Mouse (Mus musculus) neural tube, embryonic 13.5 days (tissue): Measurements from ENCODE around the gene Mrps18b. TPM values are rescaled to one million over a fixed set of nuclear protein-coding genes. Genes with fewer than 3 reads are reported as not detected.
A peak's percentile ranks its signal among the peaks of the same experiment; 100 is the strongest.
"Not testable (repeated sequence)": the region's sequence is repeated elsewhere in the genome, so short reads cannot be mapped to it uniquely, and the experiment has no call there.

Experiments
- ATAC-seq: fragments of 200-750 bp; cut with Nextera tagmentation; 2 replicates; pipeline ENCODE4 v1.8.0; 2017; ENCODE audit warnings: low read depth, mild to moderate bottlenecking, moderate TSS enrichment, moderate library complexity
- H3K27ac ChIP-seq: fragments of 300-500 bp; sonication (generic); replicated peaks from 2 replicates; pipeline ENCODE4 v1.5.1; 2015; ENCODE audit warnings: moderate library complexity, mild to moderate bottlenecking, inconsistent platforms
- H3K27me3 ChIP-seq: fragments of 300-500 bp; sonication (generic); 2 replicates; pipeline ENCODE4 v1.6.1; 2015; ENCODE audit warnings: mild to moderate bottlenecking, inconsistent platforms
- H3K36me3 ChIP-seq: fragments of 300-500 bp; sonication (generic); 2 replicates; pipeline ENCODE4 v1.6.1; 2015; ENCODE audit warnings: mild to moderate bottlenecking, inconsistent platforms
- H3K4me1 ChIP-seq: fragments of 300-500 bp; sonication (generic); replicated peaks from 2 replicates; pipeline ENCODE4 v1.6.1; 2015; ENCODE audit warnings: inconsistent platforms
- H3K4me2 ChIP-seq: fragments of 300-500 bp; sonication (generic); 2 replicates; pipeline ENCODE4 v1.6.1; 2015; ENCODE audit warnings: inconsistent platforms, mild to moderate bottlenecking, moderate library complexity
- H3K4me3 ChIP-seq: fragments of 300-500 bp; sonication (generic); 2 replicates; pipeline ENCODE4 v1.5.1; 2015; ENCODE audit warnings: mild to moderate bottlenecking, inconsistent platforms
- H3K9ac ChIP-seq: fragments of 300-500 bp; sonication (generic); 2 replicates; pipeline ENCODE4 v1.6.1; 2015; ENCODE audit warnings: moderate library complexity, mild to moderate bottlenecking, inconsistent platforms
- H3K9me3 ChIP-seq: fragments of 300-500 bp; sonication (generic); 2 replicates; pipeline ENCODE4 v1.6.1; 2016; ENCODE audit warnings: inconsistent platforms
- WGBS: fragments of 180-500 bp; shearing (Covaris S2); methylation state at CpG from one replicate; pipeline ENCODE4 v1.1.7; 2015; 5-methylcytosine and 5-hydroxymethylcytosine counted together
- polyA plus RNA-seq: library from polyadenylated mRNA; unstranded; fragments of >200 nt; fragmentation: Nextera tagmentation; extraction: Ambion mirVana; gene quantifications from 2 replicates; pipeline ENCODE4 v1.2.1, GENCODE M21; 2015

Mrps18b gene
- polyA plus RNA-seq: 56.1 and 62.7 TPM in 2 replicates

- peak within 1 kb of the TSS; percentile 99 for H3K27ac ChIP-seq
- peak; percentile 94 for ATAC-seq
- peaks cover 22% of the 10 kb centered on the region for H3K36me3 ChIP-seq
- peaks cover 34% of the 10 kb centered on the region for H3K4me1 ChIP-seq
- H3K4me2 ChIP-seq: peak within 1 kb of the TSS; percentile 78
- peak within 1 kb of the TSS; percentile 75 for H3K4me3 ChIP-seq
- H3K9me3 ChIP-seq: no peaks in the 10 kb centered on the region
- no peaks in the 10 kb centered on the region for H3K27me3 ChIP-seq
- H3K9ac ChIP-seq: peak within 1 kb of the TSS; percentile 100
- WGBS: under 1% methylated on average over 81 of the region's 83 CpGs
These were observed at the start of gene Mrps18b, which contains the start of gene Ppp1r10 for GRCm38 (mm10) chr17:35916297-35917142. Mrps18b (minus strand) TSS chr17:35916389. Ppp1r10 (plus strand) TSS chr17:35916434.

GRCm38 (mm10) chr17:35963279-35963678 lies 47.1 kb upstream of the Mrps18b start:
- Histone ChIP-seq H3K9me3 (no peaks in the 10 kb centered on the region), H3K4me2 (no peak overlapping the region), H3K27ac (no peak overlapping the region), H3K4me3 (no peak overlapping the region), H3K36me3 (peaks cover 84% of the 10 kb centered on the region), H3K4me1 (peaks cover 14% of the 10 kb centered on the region), H3K9ac (no peak overlapping the region), H3K27me3 (no peaks in the 10 kb centered on the region)
- no peak for ATAC-seq
- 89% methylated on average over 10 of the region's 10 CpGs for WGBS

- Histone ChIP-seq H3K4me1 (no peaks in the 10 kb centered on the region), H3K27ac (no peak overlapping the region), H3K9me3 (no peaks in the 10 kb centered on the region), H3K27me3 (no peaks in the 10 kb centered on the region), H3K36me3 (peaks cover 90% of the 10 kb centered on the region), H3K9ac (no peak overlapping the region), H3K4me2 (no peak overlapping the region), H3K4me3 (no peak overlapping the region)
- 94% methylated on average over 15 of the region's 15 CpGs for WGBS
- ATAC-seq: no peak
These were observed 42.5 kb upstream of the Mrps18b start for GRCm38 (mm10) chr17:35958533-35959223.

GRCm38 (mm10) chr17:35954665-35955064 lies 38.5 kb upstream of the Mrps18b start:
- WGBS: 80% methylated on average over 8 of the region's 8 CpGs
- H3K27me3 ChIP-seq: no peaks in the 10 kb centered on the region
- no peak overlapping the region for H3K27ac ChIP-seq
- H3K9ac ChIP-seq: no peak overlapping the region
- no peaks in the 10 kb centered on the region for H3K9me3 ChIP-seq
- H3K36me3 ChIP-seq: peaks cover 50% of the 10 kb centered on the region
- no peaks in the 10 kb centered on the region for H3K4me1 ChIP-seq
- H3K4me3 ChIP-seq: no peak overlapping the region
- H3K4me2 ChIP-seq: no peak overlapping the region
- ATAC-seq: no peak

- H3K4me2 ChIP-seq, H3K4me1 ChIP-seq, H3K27ac ChIP-seq, H3K9me3 ChIP-seq, H3K9ac ChIP-seq, H3K4me3 ChIP-seq, H3K27me3 ChIP-seq: not testable (repeated sequence)
- 76% methylated on average over 3 of the region's 3 CpGs for WGBS
- ATAC-seq: 0 out of 2 replicates have a peak, but pooled peaks have one; percentile 15
- peaks cover 29% of the 10 kb centered on the region for H3K36me3 ChIP-seq
These were observed 36.4 kb upstream of the Mrps18b start for GRCm38 (mm10) chr17:35952559-35952958.

- peaks cover 13% of the 10 kb centered on the region for H3K36me3 ChIP-seq
- not testable (repeated sequence) for H3K4me3 ChIP-seq, H3K27me3 ChIP-seq, H3K9me3 ChIP-seq, H3K4me1 ChIP-seq, H3K27ac ChIP-seq, H3K9ac ChIP-seq, ATAC-seq, H3K4me2 ChIP-seq
These were observed 34.8 kb upstream of the Mrps18b start for GRCm38 (mm10) chr17:35950946-35951345.

GRCm38 (mm10) chr17:35939941-35940340 lies 23.8 kb upstream of the Mrps18b start:
- H3K27me3 ChIP-seq: no peaks in the 10 kb centered on the region
- WGBS: 64% methylated on average over 1 of the region's 1 CpGs
- ATAC-seq: no peak
- no peaks in the 10 kb centered on the region for H3K36me3 ChIP-seq
- H3K27ac ChIP-seq: no peak overlapping the region
- no peak overlapping the region for H3K9ac ChIP-seq
- H3K4me3 ChIP-seq: no peak overlapping the region
- H3K9me3 ChIP-seq: no peaks in the 10 kb centered on the region
- H3K4me1 ChIP-seq: no peaks in the 10 kb centered on the region
- no peak overlapping the region for H3K4me2 ChIP-seq

- Histone ChIP-seq H3K9ac (no peak overlapping the region), H3K27ac (no peak overlapping the region), H3K9me3 (no peaks in the 10 kb centered on the region), H3K4me3 (no peak overlapping the region), H3K4me1 (no peaks in the 10 kb centered on the region), H3K27me3 (no peaks in the 10 kb centered on the region), H3K4me2 (no peak overlapping the region), H3K36me3 (no peaks in the 10 kb centered on the region)
- ATAC-seq: no peak
- WGBS: 46% methylated on average over 2 of the region's 2 CpGs
These were observed 22.9 kb upstream of the Mrps18b start for GRCm38 (mm10) chr17:35939108-35939507.

- 48% methylated on average over 2 of the region's 2 CpGs for WGBS
- no peaks in the 10 kb centered on the region for H3K27me3 ChIP-seq
- no peaks in the 10 kb centered on the region for H3K4me1 ChIP-seq
- no peak overlapping the region for H3K4me3 ChIP-seq
- no peaks in the 10 kb centered on the region for H3K9me3 ChIP-seq
- no peak overlapping the region for H3K27ac ChIP-seq
- no peaks in the 10 kb centered on the region for H3K36me3 ChIP-seq
- peak; percentile 67; the same call in 1 of the 2 replicates for ATAC-seq
- H3K9ac ChIP-seq: no peak overlapping the region
- no peak overlapping the region for H3K4me2 ChIP-seq
These were observed 21.6 kb upstream of the Mrps18b start for GRCm38 (mm10) chr17:35937700-35938348.

- not testable (repeated sequence) for H3K4me2 ChIP-seq, ATAC-seq, H3K36me3 ChIP-seq, H3K4me3 ChIP-seq, H3K4me1 ChIP-seq, H3K27me3 ChIP-seq, H3K27ac ChIP-seq, H3K9me3 ChIP-seq, H3K9ac ChIP-seq
- 90% methylated on average over 14 of the region's 14 CpGs for WGBS
These were observed 19.6 kb upstream of the Mrps18b start for GRCm38 (mm10) chr17:35935763-35936162.

- Histone ChIP-seq H3K9ac (no peak overlapping the region), H3K27ac (no peak overlapping the region), H3K4me1 (no peaks in the 10 kb centered on the region), H3K36me3 (peaks cover 41% of the 10 kb centered on the region), H3K4me2 (no peak overlapping the region), H3K4me3 (no peak overlapping the region), H3K27me3 (no peaks in the 10 kb centered on the region), H3K9me3 (no peaks in the 10 kb centered on the region)
- 88% methylated on average over 4 of the region's 4 CpGs for WGBS
- ATAC-seq: no peak
These were observed 16.4 kb upstream of the Mrps18b start for GRCm38 (mm10) chr17:35932608-35933007.

GRCm38 (mm10) chr17:35930627-35931026 lies 14.4 kb upstream of the Mrps18b start:
- no peaks in the 10 kb centered on the region for H3K4me1 ChIP-seq
- ATAC-seq: no peak
- H3K27me3 ChIP-seq: no peaks in the 10 kb centered on the region
- no peak overlapping the region for H3K4me2 ChIP-seq
- H3K9me3 ChIP-seq: no peaks in the 10 kb centered on the region
- no peak overlapping the region for H3K4me3 ChIP-seq
- 96% methylated on average over 12 of the region's 12 CpGs for WGBS
- H3K27ac ChIP-seq: no peak overlapping the region
- H3K36me3 ChIP-seq: peaks cover 59% of the 10 kb centered on the region
- H3K9ac ChIP-seq: no peak overlapping the region
